Mouse (Mus musculus) limb, embryonic 10.5 days (tissue): ENCODE measurements around the gene Avp. TPM values are rescaled to one million over a fixed set of nuclear protein-coding genes. Genes with fewer than 3 reads are reported as not detected.

ENCODE experiments used
- microRNA-seq: library from miRNA; unstranded; fragments of <30 nt; microRNA quantifications from one replicate; pipeline ENCODE4, GENCODE M21; 2017
- polyA plus RNA-seq: library from polyadenylated mRNA; unstranded; fragments of >200 nt; fragmentation: Nextera tagmentation; extraction: Ambion mirVana; gene quantifications from 2 replicates; pipeline ENCODE4 v1.2.1, GENCODE M21; 2016

Avp gene
- polyA plus RNA-seq, 1 experiment from 2014 or later, result not detected

Small RNAs within 50 kb of the gene (microRNA-seq; reads per million reads assigned to microRNA genes)
- gene Gm23876, result not detected

Other genes with a start within 250 kb of the Avp start
- 65.6 and 75.4 TPM in 2 replicates for gene Cpxm1, start 185.0 kb downstream of the Avp start, polyA plus RNA-seq
- gene Gm28372, start 177.3 kb downstream of the Avp start, polyA plus RNA-seq, result not detected in 2 replicates
- not detected in 2 replicates for gene 1700020A23Rik, start 177.3 kb downstream of the Avp start, polyA plus RNA-seq
- not detected in 2 replicates for gene Tmem239, start 176.1 kb downstream of the Avp start, polyA plus RNA-seq
- gene Vps16, start 158.2 kb downstream of the Avp start, polyA plus RNA-seq, result 101 and 121 TPM in 2 replicates
- gene Pced1a, start 157.9 kb downstream of the Avp start, polyA plus RNA-seq, result 13.4 and 13.9 TPM in 2 replicates
- gene Ptpra, start 132.3 kb downstream of the Avp start, polyA plus RNA-seq, result 73.2 and 85.5 TPM in 2 replicates
- gene Mrps26, start 18.8 kb downstream of the Avp start, polyA plus RNA-seq, result 87.3 and 95.6 TPM in 2 replicates
- not detected in 2 replicates for gene Oxt, start 6.4 kb downstream of the Avp start, polyA plus RNA-seq
- 22.3 and 23.4 TPM in 2 replicates for gene Fastkd5, start 47.5 kb upstream of the Avp start, polyA plus RNA-seq
- gene Ubox5, start 47.5 kb upstream of the Avp start, polyA plus RNA-seq, result 22.7 and 22.9 TPM in 2 replicates
- gene Lzts3, start 60.2 kb upstream of the Avp start, polyA plus RNA-seq, result 2.4 and 2.7 TPM in 2 replicates
- gene Ddrgk1, start 82.1 kb upstream of the Avp start, polyA plus RNA-seq, result 43.8 and 44.8 TPM in 2 replicates
- gene Itpa, start 85.1 kb upstream of the Avp start, polyA plus RNA-seq, result 150 and 154 TPM in 2 replicates
- 0.10 and 0.60 TPM in 2 replicates for gene Slc4a11, start 115.0 kb upstream of the Avp start, polyA plus RNA-seq